Mouse (Mus musculus) ES-E14 (cell line): ENCODE data around the gene Exoc6. TPM values are rescaled to one million over a fixed set of nuclear protein-coding genes. Genes with fewer than 3 reads are reported as not detected.

Experiments used
- DNase-seq: peaks from one replicate; pipeline ENCODE4 v3.0.0-alpha.2; 2013; ENCODE audit warnings: low read depth, low spot score
- H3K27ac ChIP-seq: 2 replicates; pipeline ENCODE4 v1.5.1; 2012; ENCODE audit warnings: low read depth, mild to moderate bottlenecking, low read length, moderate library complexity, mixed read lengths; ENCODE audit not compliant: poor library complexity, insufficient read depth, severe bottlenecking
- H3K36me3 ChIP-seq: 2 replicates; pipeline ENCODE4 v1.6.1; 2012; ENCODE audit warnings: mild to moderate bottlenecking, low read length, moderate library complexity, mixed read lengths; ENCODE audit not compliant: control insufficient read depth, poor library complexity, insufficient read depth, severe bottlenecking
- H3K4me1 ChIP-seq, 2 experiments: fragments of 150-350 bp in 1 of 2; sonication (generic) in 1 of 2; 2 replicates each; pipeline ENCODE4 v1.6.1; 2012; ENCODE audit warnings: low read length in 2 of 2, mild to moderate bottlenecking in 1 of 2, mixed read lengths in 1 of 2; ENCODE audit not compliant: control insufficient read depth in 2 of 2, insufficient read depth in 2 of 2, poor library complexity in 1 of 2
- H3K4me3 ChIP-seq, 2 experiments: fragments of 150-350 bp in 1 of 2; sonication (generic) in 1 of 2; 2 replicates each; pipeline ENCODE4 v1.5.1; 2012; ENCODE audit warnings: low read length in 2 of 2, low read depth in 1 of 2, mild to moderate bottlenecking in 1 of 2, mixed read lengths in 1 of 2; ENCODE audit not compliant: insufficient read depth in 1 of 2, poor library complexity in 1 of 2, severe bottlenecking in 1 of 2
- H3K9ac ChIP-seq: 2 replicates; pipeline ENCODE4 v1.6.1; 2012; ENCODE audit warnings: low read depth, mild to moderate bottlenecking, low read length, mixed read lengths; ENCODE audit not compliant: poor library complexity, insufficient read depth, severe bottlenecking
- H3K9me3 ChIP-seq: fragments of 150-350 bp; sonication (generic); 2 replicates; pipeline ENCODE4 v1.6.1; 2012; ENCODE audit warnings: low read depth, mild to moderate bottlenecking, low read length; ENCODE audit not compliant: control insufficient read depth, insufficient read depth
- CHD2 ChIP-seq: IDR thresholded peaks from 2 replicates; pipeline ENCODE4 v1.6.1; 2014; ENCODE audit warnings: mild to moderate bottlenecking, low read depth, low read length, inconsistent platforms
- HCFC1 ChIP-seq: IDR thresholded peaks from 2 replicates; pipeline ENCODE4 v1.6.1; 2012; ENCODE audit warnings: low read length, inconsistent platforms, borderline replicate concordance; ENCODE audit not compliant: insufficient read depth
- MAFK ChIP-seq: IDR thresholded peaks from 2 replicates; pipeline ENCODE4 v1.6.1; 2014; ENCODE audit warnings: mild to moderate bottlenecking, low read depth, low read length, inconsistent platforms; ENCODE audit not compliant: insufficient read depth
- ZC3H11A ChIP-seq: IDR thresholded peaks from 2 replicates; pipeline ENCODE4 v1.6.1; 2012; ENCODE audit warnings: low read depth, mild to moderate bottlenecking, inconsistent platforms, low read length, borderline replicate concordance
- ZNF384 ChIP-seq: IDR thresholded peaks from 2 replicates; pipeline ENCODE4 v1.6.1; 2012; ENCODE audit warnings: low read depth, low read length, inconsistent platforms
- in situ Hi-C, 2 experiments: fragments of 600-800 bp; cut with MboI; formaldehyde crosslinking; loops; one replicate each; pipeline ENCODE4 v1.15.1; 2025; ENCODE audit warnings: low sequenced_read_pairs in 2 of 2, inconsistent platforms in 1 of 2; ENCODE audit not compliant: unreplicated experiment in 2 of 2
- total RNA-seq: library from RNA; depleted of rRNA; stranded (reverse); fragments of 300-350 nt; gene quantifications from 2 replicates; pipeline ENCODE4 v1.2.3, GENCODE M21; 2012

Exoc6 gene
- total RNA-seq, 1 experiment: 10.1 TPM

GRCm38 (mm10) chr19:37697651-37698272 lies 147.5 kb downstream of the Exoc6 start, which contains the start of gene Cyp26a1:
Gene Cyp26a1 (plus strand): TSS chr19:37697798.
- Histone ChIP-seq H3K9ac (peak within 1 kb of the TSS; percentile 9; the same call in 1 of the 2 replicates), H3K4me1 (peaks cover 0 to 6% of the 10 kb centered on the region in 2 experiments; a peak in 1 of 4 replicates), H3K36me3 (no peaks in the 10 kb centered on the region), H3K9me3 (no peaks in the 10 kb centered on the region), H3K4me3 (peak within 1 kb of the TSS; percentile 47 to 66), H3K27ac (no peak within 1 kb of the TSS)
- DNase-seq: no peak
- in situ Hi-C loops: loop anchor here in 1 of 2 experiments (5.0 kb wide), 1 partner anchor 185 kb away; no protein-coding TSS in a partner anchor
- TF ChIP-seq CHD2: no peak
- no peak for TF ChIP-seq ZNF384
- TF ChIP-seq HCFC1: no peak
- no peak for TF ChIP-seq MAFK
- TF ChIP-seq ZC3H11A: no peak

GRCm38 (mm10) chr19:37698273-37699160 lies 148.3 kb downstream of the Exoc6 start:
- H3K4me1 ChIP-seq: peaks cover 0 to 6% of the 10 kb centered on the region in 2 experiments; a peak in 1 of 4 replicates
- no peaks in the 10 kb centered on the region for H3K36me3 ChIP-seq
- no peak for TF ChIP-seq HCFC1
- no peak for TF ChIP-seq ZC3H11A
- no peak for TF ChIP-seq CHD2
- TF ChIP-seq MAFK: no peak
- no peak for TF ChIP-seq ZNF384
- in situ Hi-C loops: loop anchor here in 1 of 2 experiments (5.0 kb wide), 1 partner anchor 184 kb away; no protein-coding TSS in a partner anchor
- no peak overlapping the region for H3K9ac ChIP-seq
- DNase-seq: no peak
- no peaks in the 10 kb centered on the region for H3K9me3 ChIP-seq
- H3K4me3 ChIP-seq: peak overlapping the region; percentile 47 to 66; a peak in 3 of 4 replicates
- no peak overlapping the region for H3K27ac ChIP-seq

GRCm38 (mm10) chr19:37699711-37700110 lies 149.5 kb downstream of the Exoc6 start:
- no peak for DNase-seq
- in situ Hi-C loops: loop anchor here (5.0 to 10.0 kb wide), 2 partner anchors 183 to 185 kb away; no protein-coding TSS in a partner anchor
- peaks cover 0 to 6% of the 10 kb centered on the region in 2 experiments; a peak in 1 of 4 replicates for H3K4me1 ChIP-seq
- H3K9ac ChIP-seq: no peak overlapping the region
- no peaks in the 10 kb centered on the region for H3K36me3 ChIP-seq
- no peak overlapping the region for H3K4me3 ChIP-seq
- H3K27ac ChIP-seq: no peak overlapping the region
- no peaks in the 10 kb centered on the region for H3K9me3 ChIP-seq
- no peak for TF ChIP-seq CHD2
- no peak for TF ChIP-seq ZC3H11A
- no peak for TF ChIP-seq MAFK
- no peak for TF ChIP-seq ZNF384
- no peak for TF ChIP-seq HCFC1

- H3K4me1 ChIP-seq: peaks cover 0 to 3% of the 10 kb centered on the region in 2 experiments; a peak in 1 of 4 replicates
- H3K9me3 ChIP-seq: no peaks in the 10 kb centered on the region
- TF ChIP-seq MAFK (no peak), ZC3H11A (no peak), ZNF384 (no peak), HCFC1 (no peak), CHD2 (no peak)
- H3K4me3 ChIP-seq: no peak overlapping the region
- H3K9ac ChIP-seq: no peak overlapping the region
- DNase-seq: no peak
- no peaks in the 10 kb centered on the region for H3K36me3 ChIP-seq
- H3K27ac ChIP-seq: no peak overlapping the region
- in situ Hi-C loops: loop anchor here in 1 of 2 experiments (10.0 kb wide), 1 partner anchor 182 kb away; no protein-coding TSS in a partner anchor
These were observed 152.3 kb downstream of the Exoc6 start for GRCm38 (mm10) chr19:37702377-37703076.
